24 mouse cellular contexts compared by ENCODE assay signal in genomic region chr10:111216111-111216510, GRCm38 (mm10).
"Had no signal": no experiment of that assay in that cellular context is flagged by ENCODE, and none has a peak within 500 bp of the region (broad histone marks: within the 10 kb centered on the region; RNA-seq: fewer than 3 reads in every experiment).

No protein-coding gene starts in this region.

- H3K9ac ChIP-seq: heart, embryonic 12.5 days; hindbrain, embryonic 12.5 days; hindbrain, embryonic 14.5 days; intestine, embryonic 15.5 days; liver, embryonic 13.5 days; liver, embryonic 15.5 days had no signal

- H3K4me2 ChIP-seq: heart, embryonic 12.5 days; hindbrain, embryonic 12.5 days; hindbrain, embryonic 14.5 days; intestine, embryonic 15.5 days; liver, embryonic 11.5 days; liver, embryonic 13.5 days; liver, embryonic 15.5 days had no signal

- H3K9me3 ChIP-seq: heart, embryonic 12.5 days; hindbrain, embryonic 10.5 days; hindbrain, embryonic 12.5 days; intestine, embryonic 15.5 days; liver, embryonic 13.5 days; liver, embryonic 15.5 days had no signal

- H3K36me3 ChIP-seq: heart, embryonic 12.5 days; hindbrain, embryonic 10.5 days; hindbrain, embryonic 12.5 days; intestine, embryonic 15.5 days; liver, embryonic 13.5 days had no signal

- H3K27ac ChIP-seq: gastrocnemius, adult 2 months; heart, adult 2 months; hindbrain, embryonic 10.5 days; hindbrain, embryonic 12.5 days; hindbrain, embryonic 14.5 days; intestine, embryonic 15.5 days; layer of hippocampus, adult 2 months; left cerebral cortex, adult 2 months; liver, embryonic 13.5 days; liver, embryonic 15.5 days had no signal

- H3K4me3 ChIP-seq: gastrocnemius, adult 2 months; heart, adult 2 months; heart, embryonic 12.5 days; hindbrain, embryonic 10.5 days; hindbrain, embryonic 12.5 days; intestine, embryonic 15.5 days; layer of hippocampus, adult 2 months; left cerebral cortex, adult 2 months; liver, embryonic 13.5 days; liver, embryonic 15.5 days had no signal

- H3K27me3 ChIP-seq: heart, embryonic 12.5 days; hindbrain, embryonic 12.5 days; intestine, embryonic 15.5 days; liver, embryonic 13.5 days; liver, embryonic 15.5 days had no signal

- ATAC-seq: hindbrain, embryonic 16.5 days; inflammation-experienced regulatory T-cells, adult 6 months; intestine, embryonic 15.5 days; intestine, postnatal 0 days had no signal

- DNase-seq: gastrocnemius, adult 2 months; gastrocnemius, postnatal 10 days; gastrocnemius, postnatal 25 days; heart, adult 2 months; heart, postnatal 10 days; heart, postnatal 4 days; kidney, adult 18-20 months; kidney, adult 8-10 months; kidney, postnatal 10 days; kidney, postnatal 25 days; kidney, postnatal 4 days; liver, embryonic 13.5 days had no signal

- H3K4me1 ChIP-seq: hindbrain, embryonic 10.5 days; hindbrain, embryonic 12.5 days; intestine, embryonic 15.5 days had no signal
